Mouse (Mus musculus): Measurements from ENCODE around the gene Slc25a38.
"Not testable (repeated sequence)": the region's sequence is repeated elsewhere in the genome, so short reads cannot be mapped to it uniquely, and the experiment has no call there.

The Slc25a38 gene

DNA sequence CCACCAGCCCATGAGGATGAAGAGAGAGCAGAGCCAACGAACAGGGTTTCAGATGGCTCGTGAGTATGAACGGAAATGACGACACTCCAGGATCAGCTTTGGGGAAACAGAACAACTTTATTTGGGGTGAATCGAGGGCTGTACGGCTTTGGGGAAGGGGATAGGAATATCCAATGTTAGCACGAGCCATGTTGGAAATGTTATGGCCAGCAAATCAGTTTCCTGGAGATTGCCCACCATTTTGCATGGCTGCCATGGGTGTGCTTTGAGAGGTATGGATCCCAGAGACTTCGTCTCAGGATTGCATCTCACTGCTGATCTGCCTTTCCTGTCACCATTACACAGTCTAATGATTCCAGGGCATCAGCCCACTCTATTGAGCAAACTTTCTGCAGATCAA is 10.9 kb upstream of the Slc25a38 start:
- no peak for DNase-seq (ENCODE audit: low read depth, low spot score)

DNA sequence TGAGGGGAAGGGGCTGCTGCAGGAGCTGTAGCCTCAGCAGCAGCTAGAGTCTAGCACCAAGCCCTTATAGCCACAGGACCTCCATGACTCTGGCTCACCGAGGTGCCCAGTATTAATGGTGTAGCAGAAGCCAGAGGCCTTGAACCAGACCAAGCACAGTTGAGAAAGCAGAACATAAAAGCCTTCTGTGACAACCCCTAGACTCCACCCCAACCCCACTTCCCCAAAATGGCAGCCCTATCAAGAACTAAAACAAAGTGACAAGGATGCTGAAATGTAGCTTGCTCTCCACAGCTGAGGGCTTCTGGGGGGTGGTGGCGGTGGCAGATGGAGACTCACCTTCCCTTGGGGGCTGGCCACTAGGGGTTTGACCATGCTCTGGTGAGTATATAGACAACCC is 9.0 kb upstream of the Slc25a38 start:
- DNase-seq (ENCODE audit: low read depth, low spot score), result no peak

DNA sequence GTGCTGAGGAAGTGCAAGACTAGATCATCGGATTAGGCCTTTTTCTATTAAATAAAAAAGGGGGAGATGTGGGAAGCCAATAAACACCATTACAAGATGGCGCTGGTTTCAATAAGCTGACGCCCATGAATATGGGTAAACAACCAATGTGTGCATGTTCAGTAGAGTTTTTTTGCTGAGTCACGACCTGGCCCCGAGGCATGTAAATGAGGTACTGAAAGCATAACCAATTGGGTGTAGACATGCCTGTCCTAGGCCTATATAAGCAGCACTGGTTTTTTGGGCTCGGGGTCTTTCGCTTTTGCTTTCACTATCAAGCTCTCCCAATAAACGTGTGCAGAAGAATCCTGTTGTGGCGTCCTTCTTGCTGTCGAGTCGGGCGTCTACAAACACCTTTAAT is 1.2 kb upstream of the Slc25a38 start:
- not testable (repeated sequence) for DNase-seq (ENCODE audit: low read depth, low spot score)

DNA sequence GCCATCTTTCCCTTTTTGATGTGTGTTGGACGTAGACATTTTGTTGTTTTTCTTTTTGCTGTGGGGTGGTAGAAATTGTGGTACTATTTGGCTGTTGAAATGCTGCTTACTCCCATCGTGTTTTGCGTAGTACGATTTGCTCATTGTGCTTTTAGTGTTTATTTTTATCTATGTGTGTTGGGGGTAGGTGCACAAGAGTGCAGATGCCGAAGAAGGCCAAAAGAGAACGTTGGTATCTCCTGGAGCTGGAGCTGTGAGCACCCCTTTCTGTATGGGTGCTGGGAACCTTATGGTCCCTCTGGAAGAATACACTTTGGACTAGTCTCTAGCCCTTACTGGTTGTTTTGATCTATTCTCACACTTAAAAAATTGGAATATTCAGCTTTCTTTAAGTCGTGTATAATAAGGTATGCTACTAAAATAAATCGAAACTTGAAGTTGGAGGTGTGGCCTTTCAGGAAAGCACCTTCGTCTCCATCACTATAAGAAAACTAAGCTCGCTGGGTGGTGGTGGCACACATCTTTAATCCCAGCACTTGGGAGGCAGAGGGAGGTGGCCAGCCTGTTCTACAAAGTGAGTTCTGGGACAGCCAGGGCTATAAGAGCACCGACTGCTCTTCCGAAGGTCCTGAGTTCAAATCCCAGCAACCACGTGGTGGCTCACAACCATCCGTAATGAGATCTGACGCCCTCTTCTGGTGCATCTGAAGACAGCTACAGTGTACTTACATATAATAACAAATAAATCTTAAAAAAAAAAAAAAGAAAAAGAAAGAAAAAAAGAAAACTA is 1.2 kb downstream of the Slc25a38 start:
- no peak for DNase-seq (ENCODE audit: low read depth, low spot score)

DNA sequence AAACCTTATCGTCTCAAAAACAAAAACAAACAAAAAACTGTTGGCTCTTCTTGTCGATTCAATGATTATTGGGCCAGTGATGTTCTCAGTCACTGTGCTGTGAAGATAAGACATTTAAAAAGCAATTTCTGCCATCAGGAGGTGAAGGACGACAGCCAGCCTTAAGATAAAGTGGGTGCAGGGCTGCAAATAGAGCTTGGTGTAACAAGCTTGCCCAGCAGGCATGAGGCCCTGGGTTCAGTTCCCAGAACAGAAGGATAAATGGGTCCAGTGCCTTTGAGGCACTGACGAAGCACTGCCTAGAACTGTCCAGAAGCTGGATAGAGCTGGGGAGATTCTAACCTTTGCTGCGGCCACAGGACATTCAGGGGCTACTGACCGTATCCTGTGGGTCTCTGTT is 2.3 kb downstream of the Slc25a38 start:
- DNase-seq (ENCODE audit: low read depth, low spot score), result no peak

DNA sequence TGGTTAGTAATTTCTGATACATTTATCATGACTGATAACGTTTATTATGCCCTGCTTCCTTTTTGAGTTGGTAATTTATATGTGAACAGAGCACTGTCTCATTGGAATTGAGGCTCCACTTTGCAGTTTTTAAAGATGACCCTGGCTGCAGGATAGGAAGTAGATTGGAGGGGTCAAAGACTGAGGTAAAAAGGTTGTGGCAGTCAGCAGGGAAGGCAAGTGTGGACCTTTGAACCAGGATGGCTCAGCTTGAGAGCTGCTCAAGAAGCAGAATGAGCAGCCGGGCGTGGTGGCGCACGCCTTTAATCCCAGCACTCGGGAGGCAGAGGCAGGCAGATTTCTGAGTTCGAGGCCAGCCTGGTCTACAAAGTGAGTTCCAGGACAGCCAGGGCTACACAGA is 3.3 kb downstream of the Slc25a38 start:
- DNase-seq (ENCODE audit: low read depth, low spot score), result no peak

DNA sequence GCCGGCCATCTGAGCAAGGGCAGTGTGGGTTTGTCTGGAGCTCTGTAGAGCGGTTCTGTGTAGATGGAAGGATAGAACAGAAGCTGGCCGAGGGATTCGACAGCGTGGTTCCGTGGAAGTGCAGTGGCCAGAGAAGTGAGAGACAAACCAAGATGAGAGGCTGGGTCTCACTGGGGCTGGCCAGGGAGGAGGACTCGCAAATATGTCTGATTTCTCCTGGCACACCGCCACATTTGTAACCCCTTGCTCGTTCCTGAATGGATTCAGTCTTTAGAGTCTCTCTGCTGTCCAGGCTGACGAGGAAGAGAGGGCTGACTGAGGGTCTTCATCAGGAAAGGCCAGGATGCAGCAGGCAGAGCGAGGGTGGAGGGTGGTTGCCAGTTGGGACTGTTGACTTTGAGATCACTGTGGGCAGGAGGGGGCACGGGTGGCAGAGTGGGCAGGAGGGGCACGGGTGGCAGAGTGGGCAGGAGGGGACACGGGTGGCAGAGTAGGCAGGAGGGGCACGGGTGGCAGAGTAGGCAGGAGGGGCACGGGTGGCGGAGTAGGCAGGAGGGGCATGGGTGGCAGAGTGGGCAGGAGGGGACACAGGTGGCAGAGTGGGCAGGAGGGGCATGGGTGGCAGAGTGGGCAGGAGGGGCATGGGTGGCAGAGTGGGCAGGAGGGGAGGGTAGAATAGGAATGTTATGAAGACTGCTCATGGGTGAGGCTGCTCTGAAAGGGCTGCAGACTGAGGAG is 4.0 kb downstream of the Slc25a38 start:
- no peak for DNase-seq (ENCODE audit: low read depth, low spot score)

DNA sequence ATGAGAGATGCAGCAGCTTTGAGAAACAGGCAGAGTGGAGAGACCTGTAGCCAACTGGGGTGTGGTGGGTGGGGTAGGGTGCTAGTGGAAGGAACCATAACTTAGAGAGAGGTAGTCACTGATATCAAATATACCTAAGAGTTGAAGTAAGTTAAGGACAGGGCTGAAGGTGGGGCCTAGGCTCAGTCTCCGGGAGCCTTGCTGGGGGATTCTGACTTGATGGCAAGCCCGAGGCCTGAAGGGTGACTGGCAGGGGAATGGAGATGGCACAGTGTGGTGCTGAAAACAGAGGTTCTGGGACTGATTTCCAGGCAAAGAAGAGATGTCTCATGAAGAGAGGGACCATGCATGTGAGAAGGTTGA is 4.6 kb downstream of the Slc25a38 start:
- no peak for DNase-seq (ENCODE audit: low read depth, low spot score)

DNA sequence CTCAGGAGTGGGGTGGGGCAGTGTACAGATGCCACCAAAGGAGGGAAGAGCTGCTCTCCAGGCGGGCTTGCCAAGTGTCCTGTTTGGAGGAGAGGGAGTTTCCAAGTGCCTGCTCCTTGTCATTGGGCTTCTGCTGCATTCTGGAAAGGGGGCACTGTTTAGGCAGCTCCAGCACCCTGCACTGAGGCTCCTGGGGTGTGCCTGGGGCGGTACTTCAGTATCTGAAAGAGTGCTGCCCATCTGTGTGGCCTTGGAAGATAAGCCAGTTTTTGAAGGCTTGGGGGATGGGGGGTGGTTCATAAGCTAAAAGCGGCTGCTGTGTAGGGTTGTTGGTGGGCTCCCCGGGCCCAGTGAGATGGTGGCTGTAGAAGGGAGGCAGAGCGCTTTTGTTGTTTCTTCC is 5.4 kb downstream of the Slc25a38 start:
- DNase-seq (ENCODE audit: low read depth, low spot score), result no peak

DNA sequence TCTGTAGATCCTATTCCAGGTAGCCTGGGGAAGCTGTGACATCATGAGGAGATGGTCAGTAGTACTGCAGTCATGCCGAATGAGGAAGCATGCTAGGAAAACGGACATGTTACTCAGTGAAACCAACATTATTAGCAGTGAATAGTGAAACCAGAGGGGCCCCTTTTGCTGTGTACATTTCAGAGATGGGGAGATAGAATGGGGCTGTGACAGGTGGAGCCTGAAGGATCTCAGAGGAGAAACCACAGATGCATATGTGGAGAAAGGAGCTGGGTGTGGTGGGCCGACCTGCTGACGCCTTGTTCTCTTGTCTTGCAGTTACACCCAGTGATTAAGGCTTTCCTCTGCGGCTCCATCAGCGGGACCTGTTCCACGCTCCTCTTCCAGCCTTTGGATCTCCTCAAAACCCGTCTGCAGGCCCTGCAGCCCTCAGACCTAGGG is 6.0 kb downstream of the Slc25a38 start:
- no peak for DNase-seq (ENCODE audit: low read depth, low spot score)

DNA sequence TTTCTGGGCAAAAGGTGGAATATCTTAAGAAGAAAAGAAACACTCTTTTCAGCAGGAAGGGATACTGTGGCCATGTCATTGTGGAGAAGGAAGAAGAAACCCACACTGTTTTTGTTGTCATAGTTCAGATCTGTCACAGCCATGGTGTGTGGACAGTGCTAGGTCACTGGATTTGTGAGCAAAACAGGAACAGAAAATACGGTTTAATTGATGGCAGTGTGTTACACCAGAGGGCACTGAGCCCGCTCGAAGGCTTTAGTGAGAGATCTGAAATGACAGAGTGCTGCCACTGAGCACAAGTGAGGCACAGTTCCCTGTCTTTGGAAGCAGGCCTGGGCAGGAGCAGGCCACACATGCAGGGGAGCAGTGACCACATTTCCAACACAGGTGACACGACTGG is 8.0 kb downstream of the Slc25a38 start:
- no peak for DNase-seq (ENCODE audit: low read depth, low spot score)

DNA sequence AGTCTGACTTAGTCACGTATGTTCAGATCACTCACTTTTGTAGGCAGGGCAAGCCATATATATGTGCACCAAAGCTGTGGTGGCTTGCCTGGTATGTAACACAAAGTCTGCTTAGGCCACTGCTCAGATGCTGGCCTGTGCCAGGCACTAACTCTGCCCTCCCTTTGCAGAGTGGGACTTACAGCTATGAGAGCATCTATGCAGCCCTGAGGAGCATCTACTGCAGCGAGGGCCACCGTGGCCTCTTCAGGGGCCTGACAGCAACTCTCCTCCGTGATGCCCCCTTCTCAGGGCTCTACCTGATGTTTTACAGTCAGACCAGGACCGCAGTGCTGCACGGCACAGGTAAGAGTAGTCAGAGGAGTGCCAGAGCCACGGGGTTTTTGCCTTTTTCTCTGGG is 10.3 kb downstream of the Slc25a38 start:
- no peak for DNase-seq (ENCODE audit: low read depth, low spot score)

DNA sequence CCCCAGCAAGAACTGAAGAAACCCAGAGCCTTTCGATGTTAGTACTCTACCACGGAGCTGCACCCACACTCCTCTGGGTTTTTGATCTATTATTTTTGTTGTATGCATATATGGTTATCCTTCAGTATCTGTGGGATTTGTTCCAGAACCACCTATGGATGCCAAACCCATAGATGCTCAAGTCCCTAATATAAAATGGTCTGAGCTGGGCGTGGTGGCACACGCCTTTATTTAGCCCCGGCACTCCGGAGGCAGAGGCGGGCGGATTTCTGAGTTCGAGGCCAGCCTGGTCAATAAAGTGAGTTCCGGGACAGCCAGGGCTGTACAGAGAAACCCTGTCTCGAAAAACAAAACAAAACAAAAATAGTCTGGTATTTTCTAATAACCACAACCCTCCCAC is 16.7 kb downstream of the Slc25a38 start:
- no peak for DNase-seq (ENCODE audit: low read depth, low spot score)

DNA sequence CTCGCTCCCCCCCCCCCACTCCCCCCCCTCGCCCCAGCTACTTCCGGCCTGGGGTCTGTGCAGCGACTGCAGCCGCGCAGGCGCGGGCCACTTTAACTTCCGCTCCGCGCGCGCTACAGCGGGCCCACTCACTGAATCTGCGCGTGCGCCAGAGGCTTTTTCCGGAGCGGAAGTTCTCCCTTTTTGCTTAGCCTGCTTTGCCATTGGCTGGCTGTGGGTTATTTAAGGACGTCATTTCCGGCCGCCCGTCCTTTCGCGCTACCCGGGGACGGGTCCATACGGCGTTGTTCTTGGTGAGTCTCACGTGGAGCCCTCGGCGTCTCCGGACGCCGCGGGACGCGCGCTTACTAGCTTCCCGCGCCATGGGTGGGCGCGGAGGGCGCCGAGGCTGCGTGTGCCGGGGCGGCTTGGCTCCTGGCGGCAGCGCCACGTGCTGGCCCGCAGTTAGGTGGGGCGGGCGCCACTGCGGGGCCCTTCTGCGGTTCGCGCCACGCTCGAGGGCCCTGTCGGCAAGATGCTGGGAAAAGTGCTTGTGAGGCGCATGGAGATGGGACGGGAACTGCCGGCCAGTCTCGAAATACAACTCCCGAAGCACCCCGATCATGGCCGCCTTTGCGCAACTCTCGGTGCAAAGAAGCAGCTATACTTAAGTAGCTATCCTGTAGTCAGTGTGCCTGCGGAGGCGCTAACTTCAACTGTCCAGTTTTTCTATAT is 17.5 kb downstream of the Slc25a38 start, which contains the start of gene Rpsa:
TSS of gene Rpsa (plus strand) at position 152 of the 714 bp plus-strand sequence.
- peak; percentile 99 for DNase-seq (ENCODE audit: low read depth, low spot score)

DNA sequence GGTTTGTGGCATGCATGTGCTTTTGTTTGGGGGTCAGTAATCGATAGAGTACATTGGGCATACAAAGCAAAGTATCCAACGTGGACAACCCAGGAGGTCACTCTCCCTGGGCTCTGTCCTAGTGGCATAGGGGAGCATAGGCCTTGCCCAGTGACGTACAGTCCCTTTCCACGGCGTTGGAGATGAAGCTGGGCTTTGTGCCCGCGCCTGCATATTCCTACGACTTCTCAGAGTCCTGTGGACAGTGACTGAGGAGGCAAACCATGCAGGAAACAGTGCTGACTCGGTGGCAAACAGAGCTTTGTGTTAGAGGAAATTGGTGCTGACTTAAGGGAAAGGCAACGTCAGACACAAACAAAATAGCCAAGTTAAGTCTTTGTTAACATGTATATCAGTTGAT is 19.1 kb downstream of the Slc25a38 start:
- no peak for DNase-seq (ENCODE audit: low read depth, low spot score)

DNA sequence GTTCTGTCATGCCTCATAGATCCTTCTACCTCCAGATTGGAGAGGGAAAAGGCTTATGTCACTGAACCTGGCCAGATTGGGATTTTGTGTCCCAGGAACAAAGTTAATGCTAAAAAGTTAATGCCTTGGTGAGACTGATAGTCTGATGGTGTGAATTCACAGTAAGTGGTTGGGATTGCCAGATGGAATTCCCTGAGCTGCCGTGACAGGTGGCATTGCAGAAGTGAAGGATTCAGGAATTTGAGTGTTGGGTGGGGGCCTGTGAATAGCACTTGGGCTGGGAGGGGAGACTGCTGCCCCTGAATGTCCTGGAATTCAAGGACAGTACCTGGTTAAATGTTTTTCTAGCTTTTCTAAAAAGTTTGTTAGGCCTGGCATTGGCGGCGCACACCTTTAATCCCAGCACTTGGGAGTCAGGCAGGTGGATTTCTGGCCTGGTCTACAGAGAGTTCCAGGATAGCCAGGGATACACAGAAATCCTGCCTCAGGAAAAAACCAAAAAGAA is 21.7 kb downstream of the Slc25a38 start:
- DNase-seq (ENCODE audit: low read depth, low spot score), result no peak

DNA sequence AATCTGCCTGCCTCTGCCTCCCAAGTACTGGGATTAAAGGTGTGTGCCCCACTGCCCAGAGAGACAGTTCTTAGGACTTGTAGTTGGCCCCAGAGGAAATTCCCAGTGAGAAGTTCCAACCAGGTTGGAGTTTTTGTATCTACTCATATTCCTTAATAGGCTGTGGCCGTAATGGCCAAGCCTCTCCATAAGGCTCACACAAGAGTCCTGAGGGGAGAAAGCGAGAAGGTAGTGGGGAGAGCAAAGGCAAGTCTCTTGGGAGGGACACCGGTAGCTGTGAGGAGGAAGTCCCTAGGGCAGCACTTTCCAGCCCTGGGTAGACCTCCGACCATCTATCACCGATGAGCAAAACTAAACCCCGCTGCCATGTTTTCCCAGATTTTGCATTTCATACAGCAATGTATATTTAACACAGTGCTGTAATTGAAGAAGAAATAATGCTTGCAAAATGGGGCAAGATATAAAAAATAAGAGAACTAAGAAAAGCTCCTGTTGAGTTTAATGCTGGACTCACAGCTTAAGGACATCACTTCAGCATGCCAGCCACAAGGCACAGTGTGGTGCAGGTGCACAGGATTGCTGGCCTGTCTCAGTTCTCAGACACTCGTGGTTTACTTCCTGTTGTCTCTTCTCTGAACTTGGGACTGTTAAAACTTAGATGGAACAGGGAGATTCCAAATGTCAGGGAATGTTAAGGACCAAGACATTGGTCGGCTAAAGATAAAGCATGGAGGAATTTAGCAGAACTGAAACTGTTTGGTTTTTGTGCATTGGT is 23.0 kb downstream of the Slc25a38 start:
- DNase-seq (ENCODE audit: low read depth, low spot score), result no peak

DNA sequence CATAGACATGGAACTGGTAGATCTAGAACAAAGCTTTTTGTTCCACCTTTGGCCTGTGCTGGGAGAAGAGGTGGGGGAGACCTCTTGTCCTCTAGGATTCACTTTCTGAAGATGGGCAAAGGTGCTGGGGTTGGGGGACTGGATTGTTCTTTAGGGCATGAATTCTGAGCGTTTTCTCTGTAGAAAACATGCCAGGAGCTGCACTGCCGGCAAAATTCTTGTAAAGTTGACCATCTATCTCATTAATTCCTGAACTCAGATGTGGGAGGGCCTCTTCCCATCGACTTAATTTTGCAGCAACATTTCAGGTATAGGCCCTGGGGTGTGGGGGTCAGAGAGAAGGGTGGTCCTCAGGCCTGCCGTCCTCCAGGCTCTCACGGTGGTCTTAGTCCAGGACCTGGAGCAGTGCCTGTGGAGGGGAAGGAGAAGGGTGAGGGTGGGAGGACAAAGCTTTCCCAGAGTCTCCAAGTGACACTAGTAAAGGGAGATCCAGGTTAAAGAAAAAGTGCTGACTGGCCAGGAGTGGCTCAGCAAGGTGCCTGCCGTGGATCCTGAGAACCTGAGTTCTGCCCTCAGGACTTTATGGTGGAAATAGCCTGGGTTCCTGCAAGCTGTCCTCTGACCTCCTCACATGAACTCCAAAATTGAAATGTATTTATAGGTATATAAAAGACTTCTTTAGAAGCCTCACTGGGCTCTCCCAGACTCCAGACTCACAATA is 23.7 kb downstream of the Slc25a38 start:
- no peak for DNase-seq (ENCODE audit: low read depth, low spot score)

DNA sequence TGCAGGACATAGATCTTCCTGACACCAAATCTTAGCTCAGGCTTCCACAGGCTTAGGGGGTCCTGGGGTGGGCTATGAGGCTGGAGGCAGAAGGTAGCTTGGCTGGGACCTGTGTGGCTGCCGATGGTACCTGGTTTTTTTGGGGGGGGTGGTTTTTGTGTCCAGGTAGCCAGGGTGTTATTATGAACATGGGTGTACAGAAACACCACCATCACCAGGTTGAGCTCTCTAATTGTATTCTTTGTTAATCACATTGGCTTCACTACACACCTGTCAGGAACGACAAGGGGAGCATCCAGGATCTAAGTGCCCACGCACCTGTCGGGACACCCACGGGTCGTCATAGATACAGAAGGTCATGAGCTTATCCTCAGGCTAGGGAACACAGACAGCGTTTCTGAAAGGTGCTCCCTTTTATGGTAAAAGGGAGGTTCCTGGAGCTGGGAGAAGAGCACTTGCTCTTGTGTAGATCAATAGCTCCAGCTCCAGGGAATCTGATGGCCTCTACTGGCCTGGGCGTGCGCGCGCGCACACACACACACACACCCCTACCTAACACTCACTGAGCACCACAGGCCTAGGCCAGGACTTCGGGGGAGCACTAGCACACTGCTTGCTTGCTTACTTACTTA is 24.5 kb downstream of the Slc25a38 start:
- no peak for DNase-seq (ENCODE audit: low read depth, low spot score)

DNA sequence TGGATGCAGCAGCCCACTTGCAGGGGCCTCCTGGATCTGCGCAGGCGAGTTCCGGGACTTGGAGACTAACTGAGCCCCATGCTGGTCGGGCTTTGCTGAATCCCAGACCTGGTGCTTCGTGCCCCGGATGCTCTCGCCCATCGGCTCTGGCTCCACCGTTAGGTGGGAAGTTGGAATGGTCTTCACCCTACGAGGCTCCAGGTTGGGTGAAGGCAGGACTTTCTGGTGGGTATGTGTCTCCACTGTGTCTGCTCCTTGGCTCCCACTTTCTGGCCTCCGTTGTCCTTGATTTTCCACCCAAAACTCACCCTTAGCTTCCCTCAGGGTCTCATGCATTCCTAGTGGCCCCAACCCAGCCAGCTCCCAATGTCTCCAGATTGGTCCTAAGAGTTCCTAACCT is 25.3 kb downstream of the Slc25a38 start:
- no peak for DNase-seq (ENCODE audit: low read depth, low spot score)

Data from forelimb bud, embryonic 11.5 days (tissue).